Mouse (Mus musculus) layer of hippocampus, adult 9-11 months (tissue): ENCODE results near the gene Inf2.

ENCODE experiments used
- DNase-seq: peaks from one replicate; pipeline ENCODE4 v3.0.0; 2022

Gene Inf2

DNA sequence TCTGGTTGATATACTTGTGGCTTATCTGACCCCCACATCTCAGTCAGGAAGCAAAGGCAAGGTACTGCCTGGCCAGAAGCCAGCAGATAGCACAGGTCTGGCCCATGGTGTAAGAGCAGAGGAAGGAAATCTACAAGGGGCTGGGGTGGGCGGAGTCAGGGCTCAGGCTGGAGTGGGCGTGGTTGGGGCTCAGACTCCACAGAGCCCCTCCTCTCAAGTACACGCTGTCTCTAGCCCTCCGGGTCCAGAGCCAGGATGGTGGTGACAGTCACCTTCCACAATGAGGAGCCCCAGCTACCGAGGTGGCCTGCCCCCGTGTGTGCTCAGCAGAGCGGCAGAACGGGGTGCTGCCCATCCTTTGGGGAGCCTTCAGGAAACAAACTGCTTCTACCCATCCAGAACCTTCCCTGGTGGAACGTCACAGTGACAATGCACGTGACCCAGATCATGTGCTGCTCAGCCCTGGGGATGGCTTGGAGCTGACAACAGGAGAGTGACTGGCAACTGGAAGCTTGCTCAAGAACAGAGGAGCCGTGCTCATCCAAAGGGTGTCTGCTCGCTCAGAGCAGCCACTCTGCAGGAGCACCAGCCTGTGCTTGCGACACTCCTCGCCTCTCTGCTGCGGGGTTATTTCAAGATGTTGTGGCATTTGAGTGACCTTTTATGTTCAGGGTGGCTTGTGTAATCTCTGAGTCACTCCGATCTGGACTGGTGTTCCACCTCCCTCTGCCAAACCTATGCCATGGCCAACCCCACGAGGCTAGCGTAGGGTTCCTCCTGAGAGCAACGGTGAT, 40.5 kb downstream of the Inf2 start:
- peak; percentile 86 for DNase-seq

DNA sequence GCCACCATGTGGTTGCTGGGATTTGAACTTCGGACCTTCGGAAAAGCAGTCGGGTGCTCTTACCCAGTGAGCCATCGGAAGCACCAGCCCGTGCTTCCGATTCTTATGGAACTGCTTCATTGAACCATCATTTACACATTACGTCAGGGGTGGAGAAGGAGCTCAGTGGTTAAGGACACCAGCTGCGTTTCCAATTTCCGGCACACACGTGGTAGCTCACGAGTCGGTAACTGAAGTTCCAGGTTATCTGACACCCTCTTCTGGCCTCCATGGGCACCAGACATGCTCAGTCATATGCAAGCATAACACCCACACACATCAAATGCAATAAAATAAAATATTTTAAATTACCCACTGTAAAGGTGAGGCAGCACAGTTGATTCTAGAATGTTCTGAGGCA, 41.4 kb downstream of the Inf2 start:
- DNase-seq: no peak

DNA sequence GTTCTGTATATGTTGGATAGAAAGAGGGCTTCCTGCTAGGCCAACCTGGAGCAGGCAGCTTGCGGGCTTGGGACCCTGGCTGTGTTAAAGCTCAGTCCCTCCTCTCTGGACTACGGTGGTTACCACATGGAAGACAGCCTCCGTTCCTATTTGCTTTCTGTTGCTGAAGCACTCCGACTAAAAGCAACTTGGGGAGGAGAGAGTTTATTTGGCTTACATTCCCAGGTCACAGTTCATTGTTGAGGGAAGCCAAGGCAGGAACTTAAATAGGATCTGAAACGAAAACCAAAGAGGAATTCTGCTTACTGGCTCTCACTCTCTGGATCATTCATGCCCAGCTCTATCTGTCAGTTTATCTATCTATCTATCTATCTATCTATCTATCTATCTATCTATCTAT, 42.2 kb downstream of the Inf2 start:
- DNase-seq: no peak

DNA sequence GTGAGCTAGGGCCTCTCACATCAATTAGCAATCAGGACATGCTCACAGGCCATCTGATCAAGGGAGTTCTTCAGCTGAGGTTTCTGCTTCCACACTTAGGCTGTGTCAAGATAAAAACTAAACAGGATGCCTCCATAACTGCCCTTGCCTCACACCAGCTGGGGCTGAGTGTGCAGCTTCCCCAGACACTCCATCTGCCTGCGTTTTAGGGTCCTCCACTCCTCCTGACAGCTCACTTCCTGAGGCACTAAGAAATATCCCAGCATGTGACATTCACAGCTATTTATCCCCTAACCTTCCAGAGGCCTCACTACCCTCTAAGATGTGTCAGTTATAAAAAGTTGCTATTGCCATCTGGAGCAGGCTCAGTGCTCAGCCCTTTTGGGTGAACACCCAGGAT, 42.9 kb downstream of the Inf2 start:
- DNase-seq: no peak

DNA sequence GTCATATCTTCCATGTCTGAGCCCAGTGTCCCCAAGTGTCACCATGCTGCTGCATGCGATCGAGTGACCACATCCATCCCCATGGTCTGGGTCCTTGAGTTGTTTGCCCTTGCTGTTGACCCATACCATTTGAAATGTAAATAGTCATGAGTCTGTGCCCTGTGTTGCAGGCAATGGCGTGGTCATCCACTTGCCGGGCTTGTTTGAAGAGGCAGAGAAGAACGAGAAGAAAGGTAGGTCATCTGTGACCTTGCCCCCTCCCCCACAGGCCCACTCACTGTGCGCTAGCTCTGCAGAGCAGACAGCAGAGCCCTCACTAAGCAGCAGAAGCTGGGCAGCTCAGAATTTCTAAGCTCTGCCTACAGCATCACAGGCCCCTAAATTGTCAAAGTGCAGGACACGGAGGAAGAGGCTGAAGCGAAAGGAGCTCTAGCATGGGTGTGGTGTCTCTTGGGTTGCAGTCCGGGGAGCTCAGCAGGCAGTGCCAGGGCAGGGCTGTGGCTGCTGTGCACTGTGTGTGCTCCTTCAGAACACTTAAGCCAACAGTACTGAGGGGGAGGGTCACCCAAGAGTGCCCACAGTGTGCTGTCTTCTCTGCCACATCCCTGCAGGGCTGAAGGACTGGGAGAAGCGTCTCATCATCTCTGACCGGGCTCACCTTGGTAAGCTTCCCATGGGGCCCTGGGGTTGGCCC, 43.6 kb downstream of the Inf2 start:
- DNase-seq: no peak

DNA sequence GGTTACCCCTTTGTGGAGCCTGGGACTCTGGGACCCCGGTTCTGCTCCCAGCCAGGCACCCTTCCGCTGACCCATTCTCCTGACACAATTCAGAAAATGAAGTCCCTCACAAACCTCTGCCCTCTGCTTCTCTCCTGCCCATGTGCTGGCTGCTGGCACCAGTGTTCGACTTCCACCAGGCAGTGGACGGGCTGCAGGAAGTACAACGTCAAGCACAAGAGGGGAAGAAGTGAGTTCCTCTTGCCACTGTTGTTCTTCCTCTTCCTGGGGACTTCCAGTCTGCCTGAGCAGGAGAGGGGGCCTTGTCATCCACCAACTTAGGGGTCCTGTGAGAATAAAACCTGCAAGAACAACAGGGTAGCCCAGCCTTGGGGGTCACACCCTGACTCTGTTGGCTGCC, 44.3 kb downstream of the Inf2 start:
- DNase-seq: no peak

DNA sequence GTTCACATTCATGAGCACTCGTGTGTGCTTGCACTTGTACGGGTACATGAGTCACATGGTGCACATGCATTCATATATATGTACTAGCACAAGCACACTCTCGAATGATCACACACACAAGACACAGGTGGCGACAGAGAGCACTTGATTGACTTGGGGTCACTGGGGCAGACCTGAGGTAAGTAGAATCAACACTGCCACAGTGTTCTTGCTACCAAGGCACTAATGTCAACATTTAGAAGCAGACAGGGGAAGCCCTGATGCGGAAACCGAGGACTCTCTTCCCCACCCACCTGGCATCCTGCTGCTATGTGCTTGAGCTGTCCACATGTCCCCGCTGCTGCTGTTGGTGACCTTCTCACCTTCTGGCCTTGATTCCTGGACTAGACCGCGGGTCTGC, 45.1 kb downstream of the Inf2 start:
- DNase-seq: no peak

DNA sequence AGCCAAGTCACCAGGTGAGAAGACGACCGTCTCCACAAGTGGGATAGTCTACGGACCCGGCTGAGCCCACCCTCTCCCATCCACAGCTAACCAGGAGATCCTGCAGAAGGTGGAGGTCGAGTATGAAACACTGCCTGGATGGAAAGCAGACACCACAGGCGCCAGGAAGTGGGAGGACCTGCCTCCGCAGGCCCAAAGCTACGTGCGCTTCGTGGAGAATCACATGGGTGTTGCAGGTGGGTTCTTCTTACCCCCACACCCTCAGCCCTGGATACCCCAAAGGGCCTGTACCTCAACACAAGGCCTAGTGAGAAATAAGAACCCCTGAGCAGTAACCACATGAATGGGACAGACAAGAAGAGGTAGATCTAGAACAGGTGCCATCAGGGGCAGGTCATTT, 50.9 kb downstream of the Inf2 start:
- DNase-seq: no peak

DNA sequence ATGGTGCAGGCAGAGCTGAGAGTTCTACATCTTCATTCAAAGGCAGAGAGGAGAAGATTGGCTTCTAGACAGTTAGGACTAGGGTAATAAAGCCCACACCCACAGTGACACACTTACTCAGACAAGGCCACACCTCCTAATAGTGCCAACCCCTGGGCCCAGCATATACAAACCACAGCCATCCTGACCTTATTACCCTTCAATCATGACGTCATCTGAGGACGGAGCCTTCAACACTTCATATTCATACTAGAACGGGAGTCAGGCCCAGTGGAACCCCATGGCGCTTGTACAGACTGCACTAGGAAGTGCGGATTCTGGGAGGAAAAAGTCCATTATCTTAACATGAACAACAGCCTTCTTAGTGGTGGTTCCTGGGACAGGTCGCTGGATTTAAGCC, 54.5 kb downstream of the Inf2 start:
- no peak for DNase-seq

DNA sequence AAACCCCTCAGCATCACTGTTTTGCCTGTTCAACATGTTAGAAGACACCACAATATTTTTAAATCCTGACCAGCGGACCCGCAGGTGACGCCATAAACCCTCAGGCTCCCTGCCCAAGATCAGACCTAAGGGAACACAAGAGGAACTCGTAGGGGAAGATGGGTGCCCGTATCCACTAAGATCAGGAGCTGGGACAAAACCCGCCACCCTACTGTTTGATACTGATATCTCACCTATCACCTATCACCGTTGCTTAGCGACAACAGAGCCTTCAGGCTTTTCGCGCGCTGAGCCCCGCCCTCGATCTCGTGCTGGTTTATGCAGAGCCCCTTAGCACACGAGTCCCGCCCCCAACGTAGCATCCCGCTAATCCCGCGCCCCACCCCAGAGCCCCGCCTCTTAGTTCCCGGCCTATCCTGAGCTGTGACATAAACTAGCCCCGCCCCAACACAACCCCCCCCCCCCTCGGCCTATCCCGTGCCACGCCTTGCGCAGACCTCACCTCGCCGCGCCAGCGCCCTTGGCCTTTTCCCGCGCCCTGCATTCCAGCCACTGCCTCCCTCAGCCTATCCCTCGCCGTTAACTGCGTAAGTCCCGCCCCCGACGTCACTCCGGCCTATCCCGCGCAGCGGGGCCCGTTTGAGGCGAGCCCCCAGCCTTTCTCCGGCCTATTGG, 55.7 kb downstream of the Inf2 start, which contains the start of gene Siva1:
Gene Siva1 (plus strand): TSS at position 500 of the 675 bp plus-strand sequence.
- DNase-seq: peak; percentile 99

DNA sequence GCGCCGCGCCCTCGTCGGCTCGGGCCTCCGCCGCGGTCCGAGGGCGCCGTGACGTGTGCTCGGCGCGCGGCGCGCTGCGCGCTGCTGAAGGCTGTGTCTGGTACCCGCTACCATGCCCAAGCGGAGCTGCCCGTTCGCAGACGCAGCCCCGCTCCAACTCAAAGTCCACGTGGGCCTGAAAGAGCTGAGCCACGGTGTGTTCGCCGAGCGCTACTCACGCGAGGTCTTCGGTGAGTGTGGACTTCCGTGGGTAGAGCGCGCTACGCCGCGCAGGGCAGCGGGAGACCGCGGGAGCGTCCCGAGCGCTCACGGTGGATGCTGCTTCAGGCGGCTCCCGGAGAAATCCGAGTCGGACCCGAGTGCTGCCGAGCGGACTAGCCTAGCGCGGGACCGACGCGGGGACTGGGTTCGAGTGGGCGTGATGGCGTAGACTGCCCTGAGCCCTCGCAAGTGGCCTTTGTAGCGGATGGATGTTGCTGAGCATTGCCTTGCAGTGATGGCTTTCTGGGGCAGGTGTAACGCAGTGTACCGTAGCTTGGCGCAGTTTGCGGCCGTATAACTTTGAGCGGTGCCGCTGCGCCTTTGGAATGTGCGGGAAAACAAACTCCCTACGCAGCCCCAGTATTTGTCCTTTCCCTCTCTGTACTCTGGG, 56.4 kb downstream of the Inf2 start:
- DNase-seq: no peak

DNA sequence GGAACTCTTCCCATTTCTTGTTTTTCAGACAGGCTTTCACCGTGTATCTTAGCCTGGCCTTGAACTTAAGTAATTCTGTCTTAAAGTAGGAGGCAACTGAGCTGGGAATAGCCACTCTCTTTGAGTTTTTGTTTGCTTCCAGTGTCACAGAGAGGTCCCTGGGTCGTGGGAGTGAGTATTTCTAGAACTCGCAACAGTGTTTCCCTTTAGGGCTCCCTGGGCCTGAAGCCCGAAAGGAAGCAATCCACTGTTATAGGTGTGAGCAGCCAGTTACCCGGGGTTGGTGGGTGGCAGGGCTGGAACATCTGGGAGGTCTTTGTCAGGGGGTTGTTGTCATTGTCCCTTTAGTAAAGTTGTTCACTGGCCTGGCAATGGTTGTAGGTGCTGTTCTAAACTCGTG, 57.6 kb downstream of the Inf2 start:
- no peak for DNase-seq

DNA sequence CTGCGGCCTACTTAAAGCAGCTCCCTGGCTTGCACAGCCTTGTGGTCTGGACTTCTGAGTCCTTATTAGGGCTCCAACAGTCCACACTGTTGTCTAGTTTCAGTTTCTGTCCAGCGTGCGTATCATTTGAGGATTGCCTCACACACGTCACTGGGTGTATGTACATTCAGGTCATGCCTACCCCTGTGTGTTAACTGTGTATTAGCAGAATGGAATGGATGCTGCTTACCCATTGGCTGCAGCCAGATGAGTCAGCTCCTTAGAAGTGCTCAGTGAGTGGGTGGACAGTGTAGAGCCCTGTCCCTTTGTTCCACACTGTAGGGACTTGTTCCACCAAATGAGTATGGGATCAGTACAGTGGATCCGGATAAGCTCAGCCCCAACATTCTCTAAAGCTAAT, 59.5 kb downstream of the Inf2 start:
- DNase-seq: no peak

DNA sequence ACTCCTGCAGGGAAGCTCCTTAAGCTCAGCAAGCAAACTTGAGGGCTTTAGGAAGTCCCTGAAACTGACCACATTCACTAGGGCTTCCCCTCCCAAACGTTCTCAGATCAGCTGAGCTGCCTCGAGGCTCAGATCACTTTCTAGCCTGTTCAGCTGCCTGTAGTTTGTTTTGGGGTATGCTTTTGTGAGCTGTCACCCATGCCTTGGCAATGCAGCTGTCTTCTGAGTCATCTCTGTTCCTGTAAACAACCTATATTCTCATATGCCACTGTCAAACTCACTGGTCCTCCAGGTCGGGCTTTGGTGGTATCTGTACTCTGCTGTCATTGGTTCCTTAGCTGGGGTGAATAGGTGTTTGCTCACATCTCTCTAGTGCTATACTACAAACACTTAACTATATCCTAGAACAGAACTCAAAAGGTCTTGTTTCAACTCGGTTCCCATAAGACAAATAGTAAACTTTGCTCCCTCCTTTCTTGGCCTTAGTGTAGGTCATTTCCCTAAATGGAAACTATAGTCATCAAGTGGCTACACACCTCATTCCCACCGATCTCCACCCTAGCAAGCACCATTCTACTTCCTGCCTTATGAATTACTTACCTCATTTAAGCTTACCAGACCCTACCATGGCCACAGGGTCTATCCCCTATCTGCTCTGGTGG, 63.3 kb downstream of the Inf2 start:
- no peak for DNase-seq

DNA sequence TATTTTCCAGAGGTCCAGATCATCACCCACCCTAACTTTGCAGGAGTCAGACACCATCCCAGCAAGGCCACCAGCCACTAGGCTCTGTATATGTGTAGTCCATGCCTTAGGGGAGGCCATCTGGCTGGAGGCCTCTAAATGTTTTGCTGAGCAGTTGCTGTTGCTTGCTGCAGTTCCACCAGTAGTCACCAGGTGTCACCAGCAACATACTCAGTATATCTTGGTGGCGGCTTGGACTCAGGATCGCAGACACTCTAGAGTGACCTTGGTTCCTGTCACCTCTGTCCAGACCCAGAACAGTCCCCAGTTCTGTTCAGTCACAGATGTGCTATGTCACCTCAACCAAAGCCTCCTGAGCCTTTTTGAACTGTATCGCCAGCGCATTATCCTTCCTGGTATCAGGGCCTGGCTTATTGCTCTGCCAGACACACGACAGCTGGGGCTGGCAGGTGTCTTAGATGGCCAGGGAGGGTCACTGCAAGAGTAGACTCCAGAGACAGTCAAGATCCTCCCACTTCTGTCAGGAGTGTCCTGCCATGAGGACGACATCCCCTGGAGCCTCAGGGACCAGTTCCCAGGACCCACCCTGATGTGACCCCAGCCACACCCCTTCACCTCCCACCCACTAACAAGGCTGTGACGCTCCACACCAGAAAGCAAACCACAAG, 64.7 kb downstream of the Inf2 start:
- DNase-seq: peak; percentile 85

DNA sequence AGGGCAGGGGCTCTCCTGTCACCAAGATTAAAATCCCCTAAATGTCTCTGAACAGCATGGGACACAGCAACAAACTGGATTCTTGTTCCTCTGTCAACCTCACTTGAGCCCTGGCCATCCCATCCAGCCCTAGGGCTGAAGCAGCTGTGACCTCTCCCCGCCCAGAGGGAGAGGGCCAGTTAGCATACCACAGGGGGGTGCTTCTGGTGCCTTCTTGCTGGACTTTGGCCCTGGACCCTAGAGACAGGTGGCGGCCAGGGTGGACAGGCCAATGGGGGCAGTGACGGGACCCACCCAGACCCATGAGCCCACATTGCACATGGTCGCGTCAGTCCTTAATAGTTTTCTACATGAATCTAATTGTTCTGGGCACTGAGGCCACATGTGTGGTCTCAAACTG, 65.5 kb downstream of the Inf2 start:
- no peak for DNase-seq

DNA sequence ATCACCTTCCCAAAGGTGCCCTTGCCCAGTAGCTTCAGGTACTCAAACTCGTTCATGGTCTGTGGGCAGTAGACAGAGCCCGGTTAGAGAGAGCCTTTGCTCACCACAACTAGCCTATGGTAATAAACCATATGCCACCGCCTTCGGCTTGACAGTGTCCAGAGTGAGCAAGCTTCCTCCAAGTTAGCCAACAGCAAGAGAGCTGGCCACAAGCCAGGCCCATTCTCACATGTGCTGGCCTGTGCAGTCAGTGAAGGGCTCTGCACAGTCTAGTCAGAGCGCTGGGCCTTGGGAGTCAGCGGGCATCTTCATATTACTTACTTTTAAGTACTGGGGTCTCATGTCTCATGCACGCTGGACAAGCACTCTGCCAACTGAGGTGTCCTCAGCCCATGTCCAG, 70.0 kb downstream of the Inf2 start:
- DNase-seq: no peak

DNA sequence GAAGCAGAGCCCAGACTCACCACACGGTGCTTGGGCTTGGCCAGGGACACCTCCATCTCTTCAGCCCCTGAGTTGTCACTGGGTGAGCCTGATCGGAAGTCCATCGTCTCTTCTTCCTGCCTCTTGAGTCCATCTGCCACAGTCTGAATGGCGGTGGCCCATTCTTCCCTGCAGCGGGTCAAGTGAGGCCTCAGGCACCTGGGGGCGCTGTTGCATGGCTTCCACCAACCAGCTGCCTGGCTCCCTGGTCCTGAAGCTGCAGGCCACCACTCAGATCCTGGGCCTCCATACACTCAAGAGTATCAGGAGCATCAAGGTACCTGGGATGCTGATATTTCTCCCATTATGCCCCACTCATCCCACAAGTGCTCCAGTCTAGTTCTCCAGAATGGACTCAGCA, 70.5 kb downstream of the Inf2 start:
- DNase-seq: no peak

DNA sequence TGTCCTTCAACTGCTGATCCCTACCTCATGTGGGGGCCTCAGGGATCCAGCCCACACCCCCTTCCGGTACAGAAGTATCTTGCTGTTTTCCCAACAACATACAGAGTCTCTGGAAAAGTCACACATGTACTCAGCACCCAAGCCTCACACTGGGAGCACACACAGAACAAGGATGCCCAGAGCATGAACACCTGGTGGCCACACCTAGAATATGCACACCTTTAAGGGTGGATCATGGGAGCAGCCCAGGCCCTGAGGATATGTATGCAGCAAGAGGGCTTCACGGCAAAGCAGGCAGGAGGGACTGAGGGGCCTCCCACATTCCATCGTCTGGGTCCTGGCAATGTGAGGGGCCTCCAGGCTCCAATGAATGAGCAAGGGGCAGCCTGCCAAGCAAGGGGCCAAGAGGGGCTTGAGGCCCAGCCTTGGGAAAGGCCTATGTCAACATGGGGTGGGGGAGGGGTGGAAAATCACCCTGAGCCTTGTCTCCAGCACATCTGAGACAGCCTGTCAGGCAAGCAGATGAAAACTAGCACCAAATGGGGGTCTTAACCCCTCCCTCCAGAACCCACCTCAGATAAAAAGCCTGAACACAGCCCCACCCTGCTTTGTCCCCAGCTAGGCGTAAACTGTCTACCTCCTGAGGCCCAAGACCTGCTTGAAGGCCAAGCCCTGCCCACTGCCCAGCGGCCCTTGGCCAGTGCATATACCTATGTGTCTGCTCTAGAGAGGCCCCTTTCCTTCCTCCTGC, 72.2 kb downstream of the Inf2 start:
- DNase-seq: no peak

DNA sequence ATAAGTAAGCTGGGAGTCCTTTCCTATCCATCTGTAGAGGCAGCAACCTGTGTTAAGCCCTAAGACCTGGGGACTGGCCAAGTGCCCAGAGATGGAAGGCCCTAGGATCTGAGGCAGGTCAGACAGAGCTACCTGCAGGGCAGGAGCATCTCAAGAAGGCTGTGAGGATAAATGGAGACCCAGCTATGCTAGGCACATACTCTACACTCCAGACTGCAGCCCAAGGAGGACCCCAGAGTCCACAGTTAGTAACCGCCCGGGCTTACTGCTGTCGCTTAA, 72.7 kb downstream of the Inf2 start:
- no peak for DNase-seq

DNA sequence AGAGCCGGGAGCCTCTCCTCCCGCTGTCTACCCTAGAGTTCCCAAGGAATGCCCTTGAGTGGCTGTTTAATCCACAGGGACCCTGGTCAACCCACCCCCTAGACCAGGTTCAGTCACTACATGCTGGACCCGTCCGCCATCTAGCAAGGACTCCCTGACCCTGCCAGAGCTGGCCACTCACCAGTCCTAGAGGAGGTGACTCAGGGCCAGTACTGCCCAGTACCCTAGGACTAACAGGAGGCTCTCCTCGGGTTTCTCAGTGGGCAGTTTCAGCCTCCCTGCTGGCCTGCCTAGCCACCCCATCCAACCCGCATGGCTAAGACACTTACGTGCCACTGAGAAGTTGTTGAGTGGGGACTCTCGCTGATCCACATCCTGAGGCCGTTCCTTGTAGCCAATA, 73.3 kb downstream of the Inf2 start:
- DNase-seq: no peak

DNA sequence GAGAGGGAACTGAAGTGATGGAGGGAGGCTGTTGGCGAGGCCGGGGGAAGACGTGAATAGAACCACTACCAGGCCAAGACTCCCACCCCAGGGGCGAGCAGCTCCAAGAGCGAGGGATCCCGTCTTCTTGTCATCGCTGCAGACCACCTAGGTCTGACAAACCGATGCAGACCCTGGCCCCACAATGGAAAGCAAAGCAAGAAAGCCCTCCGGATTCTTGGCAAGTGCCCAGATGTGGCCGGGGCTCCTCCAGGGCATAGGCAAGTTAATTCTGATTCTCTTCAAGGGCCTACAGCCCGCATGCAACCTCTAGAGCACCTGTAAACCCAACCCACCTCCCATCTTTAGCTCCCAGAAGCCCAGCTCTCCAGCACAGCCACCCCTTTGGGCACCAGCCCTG, 74.7 kb downstream of the Inf2 start:
- DNase-seq: no peak
